Mouse (Mus musculus): ENCODE results near the gene Krt72. TPM values are rescaled to one million over a fixed set of nuclear protein-coding genes. Genes with fewer than 3 reads are reported as not detected.

Gene Krt72
- total and polyA plus RNA-seq, 2 experiments = not detected

DNA sequence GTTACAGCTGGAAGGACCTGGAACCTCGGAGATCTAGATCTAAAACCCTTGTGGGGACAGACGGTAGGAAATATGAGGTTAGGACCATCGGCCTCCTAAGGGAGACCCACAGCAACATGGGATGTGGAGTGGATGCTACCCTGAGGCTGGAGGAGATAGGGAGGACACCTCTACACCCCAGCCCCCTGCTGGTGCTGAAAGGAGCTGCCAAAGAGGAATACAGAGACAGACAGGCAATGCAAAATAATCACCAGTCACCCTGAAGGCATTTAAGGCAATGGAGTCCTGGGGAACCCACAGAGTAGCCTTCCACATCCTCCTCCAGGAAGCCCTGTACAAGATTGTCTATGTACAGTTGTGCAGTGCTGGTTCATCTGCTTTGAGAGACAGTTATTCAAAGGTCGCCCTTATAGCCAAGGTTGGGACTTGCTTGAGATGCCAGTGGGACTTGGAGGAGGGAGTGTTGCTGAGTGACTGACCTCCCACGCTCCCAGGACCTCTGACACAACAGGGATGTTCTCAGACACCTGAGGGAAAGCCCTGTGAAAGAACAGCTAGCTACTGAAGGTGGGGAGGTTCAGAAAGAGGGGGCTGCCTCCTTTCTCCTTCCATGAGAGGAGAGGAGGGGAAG, 14.1 kb downstream of the Krt72 start:
- no peak for DNase-seq (ENCODE audit: extremely low read depth, low read depth, low spot score)
- 66% methylated on average over 5 of the region's 5 CpGs for WGBS
- H3K27ac ChIP-seq (replicated peaks; ENCODE audit: insufficient read depth, low read depth, low read length) = no peak overlapping the region
- no peaks in the 10 kb centered on the region for H3K27me3 ChIP-seq (ENCODE audit: control insufficient read depth, insufficient read depth, low read length)
- no peak overlapping the region for H3K9ac ChIP-seq (ENCODE audit: low read depth, low read length)
- no peaks in the 10 kb centered on the region for H3K36me3 ChIP-seq (ENCODE audit: control insufficient read depth, insufficient read depth, low read length)
- TF ChIP-seq CTCF (IDR thresholded peaks at IDR 0.05; ENCODE audit: low read depth, low read length) (peak; percentile 30; the same call in 1 of the 2 replicates), POLR2A (IDR thresholded peaks at IDR 0.05; ENCODE audit: extremely low read depth, insufficient read depth, low read length) (no peak)
- H3K4me3 ChIP-seq (ENCODE audit: insufficient read depth, low read depth, low read length) = no peak overlapping the region
- no peaks in the 10 kb centered on the region for H3K4me1 ChIP-seq (ENCODE audit: control insufficient read depth, insufficient read depth, low read length)
- H3K79me2 ChIP-seq (ENCODE audit: control insufficient read depth, insufficient read depth, low read length) = no peaks in the 10 kb centered on the region

DNA sequence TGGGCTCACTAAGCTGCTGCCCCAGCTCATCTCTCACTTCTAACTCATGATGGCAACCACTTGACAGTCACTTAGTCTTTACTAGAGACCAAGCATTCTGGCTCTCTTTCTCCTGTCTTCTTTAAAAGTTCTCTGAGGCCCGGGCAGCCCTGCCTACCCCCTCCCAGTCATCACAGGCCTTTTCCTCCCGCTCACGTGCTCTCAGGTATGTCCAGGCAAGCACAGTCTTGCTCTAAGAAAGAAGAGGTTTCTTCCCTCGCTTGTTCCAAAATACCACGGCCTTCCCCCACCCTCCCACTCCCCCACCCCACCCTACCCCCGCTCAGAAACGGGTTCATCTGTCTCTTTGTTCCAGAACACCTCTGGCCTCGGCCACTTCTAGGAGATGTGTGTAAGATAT, 16.0 kb downstream of the Krt72 start:
- WGBS = 44% methylated on average over 8 of the region's 8 CpGs
- no peaks in the 10 kb centered on the region for H3K79me2 ChIP-seq (ENCODE audit: control insufficient read depth, insufficient read depth, low read length)
- no peak overlapping the region for H3K27ac ChIP-seq (replicated peaks; ENCODE audit: insufficient read depth, low read depth, low read length)
- TF ChIP-seq POLR2A (IDR thresholded peaks at IDR 0.05; ENCODE audit: extremely low read depth, insufficient read depth, low read length) = no peak
- no peaks in the 10 kb centered on the region for H3K4me1 ChIP-seq (ENCODE audit: control insufficient read depth, insufficient read depth, low read length)
- H3K27me3 ChIP-seq (ENCODE audit: control insufficient read depth, insufficient read depth, low read length) = no peaks in the 10 kb centered on the region
- H3K36me3 ChIP-seq (ENCODE audit: control insufficient read depth, insufficient read depth, low read length) = no peaks in the 10 kb centered on the region
- DNase-seq (ENCODE audit: extremely low read depth, low read depth, low spot score) = no peak
- no peak overlapping the region for H3K4me3 ChIP-seq (ENCODE audit: insufficient read depth, low read depth, low read length)
- H3K9ac ChIP-seq (ENCODE audit: low read depth, low read length) = no peak overlapping the region

- TF ChIP-seq CTCF (IDR thresholded peaks at IDR 0.05; ENCODE audit: low read depth, low read length) (no peak), POLR2A (IDR thresholded peaks at IDR 0.05; ENCODE audit: extremely low read depth, insufficient read depth, low read length) (no peak)
- no peaks in the 10 kb centered on the region; the same call in 1 of the 2 replicates for H3K27me3 ChIP-seq (ENCODE audit: control insufficient read depth, insufficient read depth, low read length)
- WGBS = 51% methylated on average over 14 of the region's 14 CpGs
These were observed 43.5 kb downstream of the Krt72 start, which contains the start of gene Krt71 for GRCm38 (mm10) chr15:101742711-101743110. Krt71 (minus strand) TSS chr15:101743109.

GRCm38 (mm10) chr15:101737786-101738185, 48.5 kb downstream of the Krt72 start:
- no peaks in the 10 kb centered on the region for H3K36me3 ChIP-seq (ENCODE audit: control insufficient read depth, insufficient read depth, low read length)
- DNase-seq (ENCODE audit: extremely low read depth, low read depth, low spot score) = no peak
- H3K4me3 ChIP-seq (ENCODE audit: insufficient read depth, low read depth, low read length) = no peak overlapping the region
- no peak overlapping the region for H3K9ac ChIP-seq (ENCODE audit: low read depth, low read length)
- no peak overlapping the region for H3K27ac ChIP-seq (replicated peaks; ENCODE audit: insufficient read depth, low read depth, low read length)
- TF ChIP-seq CTCF (IDR thresholded peaks at IDR 0.05; ENCODE audit: low read depth, low read length) (no peak), POLR2A (IDR thresholded peaks at IDR 0.05; ENCODE audit: extremely low read depth, insufficient read depth, low read length) (no peak)
- H3K79me2 ChIP-seq (ENCODE audit: control insufficient read depth, insufficient read depth, low read length) = no peaks in the 10 kb centered on the region
- 53% methylated on average over 7 of the region's 7 CpGs for WGBS
- H3K27me3 ChIP-seq (ENCODE audit: control insufficient read depth, insufficient read depth, low read length) = no peaks in the 10 kb centered on the region; the same call in 1 of the 2 replicates
- H3K4me1 ChIP-seq (ENCODE audit: control insufficient read depth, insufficient read depth, low read length) = no peaks in the 10 kb centered on the region

More at GRCm38 (mm10) chr15:101742711-101743110, 43.5 kb downstream of the Krt72 start, which contains the start of gene Krt71:
- Histone ChIP-seq H3K9ac (ENCODE audit: low read depth, low read length) (no peak within 1 kb of the TSS), H3K27ac (replicated peaks; ENCODE audit: insufficient read depth, low read depth, low read length) (no peak within 1 kb of the TSS), H3K4me3 (ENCODE audit: insufficient read depth, low read depth, low read length) (no peak within 1 kb of the TSS), H3K4me1 (ENCODE audit: control insufficient read depth, insufficient read depth, low read length) (no peaks in the 10 kb centered on the region), H3K36me3 (ENCODE audit: control insufficient read depth, insufficient read depth, low read length) (no peaks in the 10 kb centered on the region), H3K79me2 (ENCODE audit: control insufficient read depth, insufficient read depth, low read length) (no peaks in the 10 kb centered on the region)
- no peak for DNase-seq (ENCODE audit: extremely low read depth, low read depth, low spot score)

DNA sequence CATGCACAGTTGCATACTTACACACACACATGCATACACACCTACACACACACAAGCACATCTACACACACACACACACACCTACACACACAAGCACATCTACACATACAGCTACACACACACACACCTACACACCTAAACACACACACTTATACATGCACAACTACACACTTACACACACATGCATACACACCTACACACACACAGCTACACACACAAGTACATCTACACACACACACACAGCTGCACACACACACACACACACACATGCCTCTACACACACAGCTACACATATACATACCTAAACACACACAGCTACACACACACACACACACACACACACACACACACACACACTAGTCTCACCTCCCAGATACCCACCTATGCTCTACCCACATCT, 55.6 kb downstream of the Krt72 start:
- no peaks in the 10 kb centered on the region for H3K4me1 ChIP-seq (ENCODE audit: control insufficient read depth, insufficient read depth, low read length)
- DNase-seq (ENCODE audit: extremely low read depth, low read depth, low spot score) = no peak
- TF ChIP-seq CTCF (IDR thresholded peaks at IDR 0.05; ENCODE audit: low read depth, low read length) = no peak
- TF ChIP-seq POLR2A (IDR thresholded peaks at IDR 0.05; ENCODE audit: extremely low read depth, insufficient read depth, low read length) = no peak

More for the DNA sequence above, 55.6 kb downstream of the Krt72 start:
- H3K27me3 ChIP-seq (ENCODE audit: control insufficient read depth, insufficient read depth, low read length) = peaks cover 2% of the 10 kb centered on the region; the same call in 1 of the 2 replicates
- no peaks in the 10 kb centered on the region for H3K36me3 ChIP-seq (ENCODE audit: control insufficient read depth, insufficient read depth, low read length)
- H3K4me3 ChIP-seq (ENCODE audit: insufficient read depth, low read depth, low read length) = no peak overlapping the region
- no peaks in the 10 kb centered on the region for H3K79me2 ChIP-seq (ENCODE audit: control insufficient read depth, insufficient read depth, low read length)
- H3K27ac ChIP-seq (replicated peaks; ENCODE audit: insufficient read depth, low read depth, low read length) = no peak overlapping the region
- no peak overlapping the region for H3K9ac ChIP-seq (ENCODE audit: low read depth, low read length)

Other genes with a start within 250 kb of the Krt72 start
- gene Krt82, start 235.8 kb downstream of the Krt72 start, total RNA-seq (2014; rRNA removed) = not detected in 2 replicates
- gene Krt82, start 235.8 kb downstream of the Krt72 start, polyA plus RNA-seq (2012; rRNA removed) = not detected in 2 replicates
- not detected in 2 replicates for gene Krt90, start 223.5 kb downstream of the Krt72 start, total RNA-seq (2014; rRNA removed)
- gene Krt90, start 223.5 kb downstream of the Krt72 start, polyA plus RNA-seq (2012; rRNA removed) = not detected in 2 replicates
- gene Krt75, start 212.6 kb downstream of the Krt72 start, total RNA-seq (2014; rRNA removed) = not detected in 2 replicates
- not detected in 2 replicates for gene Krt75, start 212.6 kb downstream of the Krt72 start, polyA plus RNA-seq (2012; rRNA removed)
- gene Gm5414, start 158.3 kb downstream of the Krt72 start, total RNA-seq (2014; rRNA removed) = not detected in 2 replicates
- gene Gm5414, start 158.3 kb downstream of the Krt72 start, polyA plus RNA-seq (2012; rRNA removed) = not detected in 2 replicates
- gene Gm5478, start 139.1 kb downstream of the Krt72 start, total RNA-seq (2014; rRNA removed) = not detected in 2 replicates
- gene Gm5478, start 139.1 kb downstream of the Krt72 start, polyA plus RNA-seq (2012; rRNA removed) = not detected in 2 replicates
- not detected in 2 replicates for gene Krt6b, start 106.2 kb downstream of the Krt72 start, total RNA-seq (2014; rRNA removed)
- gene Krt6b, start 106.2 kb downstream of the Krt72 start, polyA plus RNA-seq (2012; rRNA removed) = not detected in 2 replicates
- gene Krt6a, start 92.2 kb downstream of the Krt72 start, total RNA-seq (2014; rRNA removed) = not detected in 2 replicates
- not detected in 2 replicates for gene Krt6a, start 92.2 kb downstream of the Krt72 start, polyA plus RNA-seq (2012; rRNA removed)
- gene Krt5, start 73.6 kb downstream of the Krt72 start, total RNA-seq (2014; rRNA removed) = not detected in 2 replicates
- not detected in 2 replicates for gene Krt5, start 73.6 kb downstream of the Krt72 start, polyA plus RNA-seq (2012; rRNA removed)
- gene Krt71, start 43.4 kb downstream of the Krt72 start, total RNA-seq (2014; rRNA removed) = not detected in 2 replicates
- not detected in 2 replicates for gene Krt71, start 43.4 kb downstream of the Krt72 start, polyA plus RNA-seq (2012; rRNA removed)
- not detected in 2 replicates for gene Krt73, start 15.9 kb upstream of the Krt72 start, total RNA-seq (2014; rRNA removed)
- gene Krt73, start 15.9 kb upstream of the Krt72 start, polyA plus RNA-seq (2012; rRNA removed) = not detected in 2 replicates
- not detected in 2 replicates for gene Krt2, start 31.7 kb upstream of the Krt72 start, total RNA-seq (2014; rRNA removed)
- not detected in 2 replicates for gene Krt2, start 31.7 kb upstream of the Krt72 start, polyA plus RNA-seq (2012; rRNA removed)
- gene Krt1, start 64.3 kb upstream of the Krt72 start, total RNA-seq (2014; rRNA removed) = not detected in 2 replicates
- not detected in 2 replicates for gene Krt1, start 64.3 kb upstream of the Krt72 start, polyA plus RNA-seq (2012; rRNA removed)
- not detected in 2 replicates for gene Krt77, start 83.2 kb upstream of the Krt72 start, total RNA-seq (2014; rRNA removed)
- gene Krt77, start 83.2 kb upstream of the Krt72 start, polyA plus RNA-seq (2012; rRNA removed) = not detected in 2 replicates
- not detected in 2 replicates for gene Krt76, start 106.5 kb upstream of the Krt72 start, total RNA-seq (2014; rRNA removed)
- gene Krt76, start 106.5 kb upstream of the Krt72 start, polyA plus RNA-seq (2012; rRNA removed) = not detected in 2 replicates
- not detected in 2 replicates for gene Krt4, start 138.3 kb upstream of the Krt72 start, total RNA-seq (2014; rRNA removed)
- 0.06 TPM in 1 of 2 replicates, not detected in the other for gene Krt4, start 138.3 kb upstream of the Krt72 start, polyA plus RNA-seq (2012; rRNA removed)
- 0.09 TPM in 1 of 2 replicates, not detected in the other for gene Krt79, start 153.9 kb upstream of the Krt72 start, total RNA-seq (2014; rRNA removed)
- gene Krt79, start 153.9 kb upstream of the Krt72 start, polyA plus RNA-seq (2012; rRNA removed) = 0.04 and 0.10 TPM in 2 replicates
- gene Krt78, start 167.8 kb upstream of the Krt72 start, total RNA-seq (2014; rRNA removed) = not detected in 2 replicates
- not detected in 2 replicates for gene Krt78, start 167.8 kb upstream of the Krt72 start, polyA plus RNA-seq (2012; rRNA removed)
- 240 and 251 TPM in 2 replicates for gene Krt8, start 218.0 kb upstream of the Krt72 start, total RNA-seq (2014; rRNA removed)
- gene Krt8, start 218.0 kb upstream of the Krt72 start, polyA plus RNA-seq (2012; rRNA removed) = 155 and 168 TPM in 2 replicates
- gene Krt18, start 241.7 kb upstream of the Krt72 start, total RNA-seq (2014; rRNA removed) = 255 and 258 TPM in 2 replicates
- gene Krt18, start 241.7 kb upstream of the Krt72 start, polyA plus RNA-seq (2012; rRNA removed) = 110 and 124 TPM in 2 replicates